Mouse (Mus musculus): ENCODE results near the gene Dst. TPM values are rescaled to one million over a fixed set of nuclear protein-coding genes. Genes with fewer than 3 reads are reported as not detected.

The Dst gene
- total and polyA plus RNA-seq, 3 experiments, result 0.08 to 0.60 TPM; not detected in 1

GRCm38 (mm10) chr1:34125148-34125547, 217.1 kb downstream of the Dst start:
- TF ChIP-seq ZC3H11A (IDR thresholded peaks at IDR 0.05; ENCODE audit: low read depth, low read length) (no peak), BHLHE40 (IDR thresholded peaks at IDR 0.05; ENCODE audit: borderline replicate concordance, low read depth, low read length) (no peak), UBTF (IDR thresholded peaks at IDR 0.05; ENCODE audit: borderline replicate concordance, insufficient read depth, low read depth, low read length) (no peak), TCF12 (IDR thresholded peaks at IDR 0.05; ENCODE audit: low read depth, low read length) (no peak), E2F4 (IDR thresholded peaks at IDR 0.05; ENCODE audit: borderline replicate concordance, low read depth, low read length) (no peak), TAL1 (IDR thresholded peaks at IDR 0.05; ENCODE audit: low read length) (no peak), POLR2A (IDR thresholded peaks at IDR 0.05; ENCODE audit: control insufficient read depth in 1 of 2, insufficient read depth in 1 of 2, low read depth in 1 of 2, low read length in 2 of 2, poor library complexity in 1 of 2) (no peak), TBP (IDR thresholded peaks at IDR 0.05; ENCODE audit: low read depth, low read length) (no peak), GATA1 (IDR thresholded peaks at IDR 0.05; ENCODE audit: low read depth, low read length) (no peak), NELFE (IDR thresholded peaks at IDR 0.05; ENCODE audit: low read depth, low read length) (no peak), MEF2A (IDR thresholded peaks at IDR 0.05; ENCODE audit: extremely low read depth, insufficient replicate concordance, low read depth, low read length, poor library complexity, severe bottlenecking) (no peak), KAT2A (conservative IDR thresholded peaks at IDR 0.05; ENCODE audit: low read depth, low read length) (no peak), ELF1 (IDR thresholded peaks at IDR 0.05; ENCODE audit: low read depth, low read length) (no peak), HCFC1 (IDR thresholded peaks at IDR 0.05; ENCODE audit: low read depth, low read length) (no peak), MAFK (IDR thresholded peaks at IDR 0.05; ENCODE audit: borderline replicate concordance, low read depth, low read length) (no peak), CTCF (IDR thresholded peaks at IDR 0.05 in 2 of 3, conservative IDR thresholded peaks at IDR 0.05 in 1 of 3; ENCODE audit: control insufficient read depth in 1 of 3, insufficient read depth in 1 of 3, low read depth in 2 of 3, low read length in 3 of 3, poor library complexity in 1 of 3, severe bottlenecking in 1 of 3) (no peak), MAX (IDR thresholded peaks at IDR 0.05; ENCODE audit: low read length) (no peak)
- no peak overlapping the region for H3K4me3 ChIP-seq (ENCODE audit: control insufficient read depth in 1 of 2, insufficient read depth in 1 of 2, low read depth in 2 of 2, low read length in 2 of 2)
- DNase-seq (ENCODE audit: low read depth, low spot score), result no peak
- H3K27ac ChIP-seq (ENCODE audit: control insufficient read depth, low read depth, low read length), result no peak overlapping the region
- H3K27me3 ChIP-seq (ENCODE audit: control insufficient read depth in 1 of 2, insufficient read depth in 2 of 2, low read length in 2 of 2), result no peaks in the 10 kb centered on the region
- no peaks in the 10 kb centered on the region for H3K79me2 ChIP-seq (ENCODE audit: control insufficient read depth, insufficient read depth, low read length, poor library complexity)
- H3K36me3 ChIP-seq (ENCODE audit: control insufficient read depth in 1 of 2, insufficient read depth in 2 of 2, low read length in 2 of 2), result no peaks in the 10 kb centered on the region
- no peaks in the 10 kb centered on the region for H3K9me3 ChIP-seq (replicated peaks; ENCODE audit: insufficient read depth, low read length)
- no peak overlapping the region for H3K9ac ChIP-seq (ENCODE audit: control insufficient read depth, low read depth, low read length, poor library complexity, severe bottlenecking)
- no peaks in the 10 kb centered on the region for H3K4me1 ChIP-seq (ENCODE audit: control insufficient read depth in 1 of 2, insufficient read depth in 2 of 2, low read length in 2 of 2)

DNA sequence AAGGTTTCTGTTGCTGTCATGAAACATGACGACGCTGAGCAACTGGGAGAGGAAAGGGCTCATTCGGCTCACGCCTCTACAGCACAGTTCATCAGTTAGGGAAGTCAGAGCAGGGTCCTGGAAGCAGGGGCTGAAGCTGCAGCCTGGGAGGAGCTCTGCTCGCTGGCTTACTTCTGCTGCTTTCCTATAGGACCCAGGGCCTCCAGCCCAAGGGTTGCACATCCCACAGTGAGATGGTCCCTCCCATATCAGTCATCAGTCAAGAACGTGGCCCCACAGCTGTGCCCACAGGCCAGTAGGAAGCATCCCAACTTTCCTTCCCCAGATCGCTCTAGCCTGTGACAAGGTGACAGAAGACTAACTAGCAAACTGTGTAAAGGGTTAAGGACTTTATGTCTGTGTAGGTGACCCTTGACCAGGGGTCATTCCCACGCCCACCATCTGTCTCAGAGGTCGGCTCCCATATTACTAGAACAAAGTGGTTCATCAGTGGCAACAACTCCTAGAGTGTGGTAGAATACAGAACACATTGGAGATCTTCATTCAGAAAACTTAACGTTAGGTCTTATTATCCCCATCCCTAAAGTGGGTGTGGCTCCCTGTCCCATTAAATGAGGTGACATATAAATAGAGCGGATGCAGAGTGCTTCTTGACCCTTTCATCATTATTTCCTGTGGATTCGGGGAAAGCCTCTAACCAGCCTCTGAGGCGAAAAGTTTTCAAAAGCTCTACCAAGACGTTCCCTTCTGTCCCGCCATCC, 219.9 kb downstream of the Dst start:
- TF ChIP-seq USF2 (IDR thresholded peaks at IDR 0.05; ENCODE audit: borderline replicate concordance in 1 of 2, insufficient read depth in 1 of 2, low read depth in 1 of 2, low read length in 2 of 2) (no peak), ZMIZ1 (IDR thresholded peaks at IDR 0.05; ENCODE audit: low read depth, low read length) (no peak), MAX (IDR thresholded peaks at IDR 0.05; ENCODE audit: low read length) (no peak), MYC (IDR thresholded peaks at IDR 0.05; ENCODE audit: low read depth, low read length) (no peak), POLR2AphosphoS2 (IDR thresholded peaks at IDR 0.05; ENCODE audit: low read length) (no peak), CTCF (IDR thresholded peaks at IDR 0.05 in 2 of 3, conservative IDR thresholded peaks at IDR 0.05 in 1 of 3; ENCODE audit: control insufficient read depth in 1 of 3, insufficient read depth in 1 of 3, low read depth in 2 of 3, low read length in 3 of 3, poor library complexity in 1 of 3, severe bottlenecking in 1 of 3) (no peak), E2F4 (IDR thresholded peaks at IDR 0.05; ENCODE audit: borderline replicate concordance, low read depth, low read length) (no peak), RCOR1 (IDR thresholded peaks at IDR 0.05; ENCODE audit: low read depth, low read length) (no peak), CHD1 (IDR thresholded peaks at IDR 0.05; ENCODE audit: low read depth, low read length) (no peak), MYB (IDR thresholded peaks at IDR 0.05; ENCODE audit: low read depth, low read length) (no peak), ZC3H11A (IDR thresholded peaks at IDR 0.05; ENCODE audit: low read depth, low read length) (no peak), MAFK (IDR thresholded peaks at IDR 0.05; ENCODE audit: borderline replicate concordance, low read depth, low read length) (no peak), ZKSCAN1 (IDR thresholded peaks at IDR 0.05; ENCODE audit: low read depth, low read length) (no peak), CHD2 (IDR thresholded peaks at IDR 0.05; ENCODE audit: low read length) (no peak), TAL1 (IDR thresholded peaks at IDR 0.05; ENCODE audit: low read length) (no peak), ZNF384 (IDR thresholded peaks at IDR 0.05; ENCODE audit: low read depth, low read length) (no peak), POLR2AphosphoS5 (IDR thresholded peaks at IDR 0.05; ENCODE audit: borderline replicate concordance, low read depth, low read length) (no peak), MXI1 (IDR thresholded peaks at IDR 0.05; ENCODE audit: low read depth, low read length) (no peak), TCF12 (IDR thresholded peaks at IDR 0.05; ENCODE audit: low read depth, low read length) (no peak)
- H3K36me3 ChIP-seq (ENCODE audit: control insufficient read depth in 1 of 2, insufficient read depth in 2 of 2, low read length in 2 of 2), result no peaks in the 10 kb centered on the region
- no peaks in the 10 kb centered on the region for H3K27me3 ChIP-seq (ENCODE audit: control insufficient read depth in 1 of 2, insufficient read depth in 2 of 2, low read length in 2 of 2)
- no peak overlapping the region for H3K9ac ChIP-seq (ENCODE audit: control insufficient read depth, low read depth, low read length, poor library complexity, severe bottlenecking)
- no peak overlapping the region for H3K27ac ChIP-seq (ENCODE audit: control insufficient read depth, low read depth, low read length)
- H3K4me1 ChIP-seq (ENCODE audit: control insufficient read depth in 1 of 2, insufficient read depth in 2 of 2, low read length in 2 of 2), result no peaks in the 10 kb centered on the region
- H3K9me3 ChIP-seq (replicated peaks; ENCODE audit: insufficient read depth, low read length), result no peaks in the 10 kb centered on the region
- no peaks in the 10 kb centered on the region for H3K79me2 ChIP-seq (ENCODE audit: control insufficient read depth, insufficient read depth, low read length, poor library complexity)
- DNase-seq (ENCODE audit: low read depth, low spot score), result no peak
- H3K4me3 ChIP-seq (ENCODE audit: control insufficient read depth in 1 of 2, insufficient read depth in 1 of 2, low read depth in 2 of 2, low read length in 2 of 2), result no peak overlapping the region

All from MEL (cell line).